Mouse (Mus musculus) spleen, postnatal 14 days (tissue): Measurements from ENCODE around the gene Gm17720.
"Not testable (repeated sequence)": the region's sequence is repeated elsewhere in the genome, so short reads cannot be mapped to it uniquely, and the experiment has no call there.

ENCODE experiments used
- DNase-seq, 2 experiments: peaks; one replicate each; pipeline ENCODE4 v3.0.0; 2021 to 2022; ENCODE audit warnings: low spot score in 2 of 2

Gm17720 gene

GRCm38 (mm10) chr8:110039659-110040058 lies 62.9 kb downstream of the Gm17720 start, which contains the start of gene Chst4:
TSS of gene Chst4 (minus strand) at chr8:110039740.
- no peak for DNase-seq

- no peak for DNase-seq
Observed at GRCm38 (mm10) chr8:110039216-110039615, 63.3 kb downstream of the Gm17720 start.

- DNase-seq, result no peak
Observed at GRCm38 (mm10) chr8:110036156-110036555, 66.4 kb downstream of the Gm17720 start.

GRCm38 (mm10) chr8:110034331-110034730 lies 68.2 kb downstream of the Gm17720 start:
- no peak for DNase-seq

- not testable (repeated sequence) for DNase-seq
Observed at GRCm38 (mm10) chr8:110033771-110034170, 68.8 kb downstream of the Gm17720 start.
